Mouse (Mus musculus) G1E-ER4 (cell line): Measurements from ENCODE around the gene Olfr1180. TPM values are rescaled to one million over a fixed set of nuclear protein-coding genes. Genes with fewer than 3 reads are reported as not detected.
"Not testable (repeated sequence)": the region's sequence is repeated elsewhere in the genome, so short reads cannot be mapped to it uniquely, and the experiment has no call there.

Source experiments
- GATA1 ChIP-seq: IDR thresholded peaks from one replicate; pipeline ENCODE4 v1.8.0; 2012; ENCODE audit warnings: low read length, inconsistent platforms
- polyA plus RNA-seq: library from polyadenylated mRNA; stranded (reverse); fragments of >175 nt; gene quantifications from 2 replicates; pipeline ENCODE4 v1.2.3, GENCODE M21; 2012

Gene Olfr1180
- polyA plus RNA-seq = not detected in 2 replicates

- no peak for TF ChIP-seq GATA1
Observed at GRCm38 (mm10) chr2:88419051-88419450, at the start of gene Olfr1180. Gene Olfr1180, minus strand, starts transcription at chr2:88419151.

- not testable (repeated sequence) for TF ChIP-seq GATA1
Observed at GRCm38 (mm10) chr2:88454567-88454966, 35.6 kb upstream of the Olfr1180 start, which contains the start of gene Olfr1183. Gene Olfr1183, plus strand, starts transcription at chr2:88454867.

GRCm38 (mm10) chr2:88449031-88449430 lies 30.1 kb upstream of the Olfr1180 start, which contains the start of gene Gm13757:
Gene Gm13757, minus strand, starts transcription at chr2:88449131.
- no peak for TF ChIP-seq GATA1

GRCm38 (mm10) chr2:88426071-88426470 lies 7.1 kb upstream of the Olfr1180 start, which contains the start of gene Olfr1181:
Gene Olfr1181, minus strand, starts transcription at chr2:88426171.
- TF ChIP-seq GATA1 = no peak

GRCm38 (mm10) chr2:88406353-88406752 lies 12.6 kb downstream of the Olfr1180 start, which contains the start of gene Olfr1179:
Gene Olfr1179, minus strand, starts transcription at chr2:88406453.
- no peak for TF ChIP-seq GATA1

- TF ChIP-seq GATA1 = no peak
Observed at GRCm38 (mm10) chr2:88386762-88387161, 32.2 kb downstream of the Olfr1180 start, which contains the start of gene Olfr1178. Gene Olfr1178, plus strand, starts transcription at chr2:88387062.

Other genes with a start within 250 kb of the Olfr1180 start
- gene Olfr1168, start 237.3 kb downstream of the Olfr1180 start, polyA plus RNA-seq = not detected in 2 replicates
- not detected in 2 replicates for gene Olfr1170, start 190.8 kb downstream of the Olfr1180 start, polyA plus RNA-seq
- not detected in 2 replicates for gene Olfr1173, start 139.3 kb downstream of the Olfr1180 start, polyA plus RNA-seq
- gene Olfr1174-ps, start 104.0 kb downstream of the Olfr1180 start, polyA plus RNA-seq = not detected in 2 replicates
- not detected in 2 replicates for gene Olfr1175-ps, start 91.9 kb downstream of the Olfr1180 start, polyA plus RNA-seq
- not detected in 2 replicates for gene Olfr1176, start 82.4 kb downstream of the Olfr1180 start, polyA plus RNA-seq
- not detected in 2 replicates for gene Olfr1177-ps, start 72.7 kb downstream of the Olfr1180 start, polyA plus RNA-seq
- gene Olfr1178, start 32.1 kb downstream of the Olfr1180 start, polyA plus RNA-seq = not detected in 2 replicates
- gene Olfr1179, start 12.7 kb downstream of the Olfr1180 start, polyA plus RNA-seq = not detected in 2 replicates
- gene Olfr1181, start 7.0 kb upstream of the Olfr1180 start, polyA plus RNA-seq = not detected in 2 replicates
- not detected in 2 replicates for gene Gm13757, start 30.0 kb upstream of the Olfr1180 start, polyA plus RNA-seq
- gene Olfr1183, start 35.7 kb upstream of the Olfr1180 start, polyA plus RNA-seq = not detected in 2 replicates
- gene Olfr1184, start 64.4 kb upstream of the Olfr1180 start, polyA plus RNA-seq = not detected in 2 replicates
- not detected in 2 replicates for gene Olfr1185-ps1, start 74.2 kb upstream of the Olfr1180 start, polyA plus RNA-seq
- not detected in 2 replicates for gene Olfr1186, start 99.4 kb upstream of the Olfr1180 start, polyA plus RNA-seq
- gene Olfr1188, start 137.8 kb upstream of the Olfr1180 start, polyA plus RNA-seq = not detected in 2 replicates
- not detected in 2 replicates for gene Olfr1189, start 167.3 kb upstream of the Olfr1180 start, polyA plus RNA-seq
- not detected in 2 replicates for gene Olfr1191-ps1, start 221.4 kb upstream of the Olfr1180 start, polyA plus RNA-seq
- gene Olfr1192-ps1, start 229.4 kb upstream of the Olfr1180 start, polyA plus RNA-seq = not detected in 2 replicates